Mouse (Mus musculus) lung, embryonic 16.5 days (tissue): ENCODE results near the gene Mia2. TPM values are rescaled to one million over a fixed set of nuclear protein-coding genes. Genes with fewer than 3 reads are reported as not detected.

Source experiments
- ATAC-seq: fragments of 200-750 bp; cut with Nextera tagmentation; 2 replicates; pipeline ENCODE4 v1.8.0; 2017; ENCODE audit warnings: low read depth, mild to moderate bottlenecking, moderate library complexity
- H3K27ac ChIP-seq: fragments of 300-500 bp; sonication (generic); 2 replicates; pipeline ENCODE4 v1.5.1; 2014; ENCODE audit warnings: mild to moderate bottlenecking, control low read depth, low read length
- H3K27me3 ChIP-seq: fragments of 300-500 bp; sonication (generic); 2 replicates; pipeline ENCODE4 v1.6.1; 2014; ENCODE audit warnings: low read depth, low read length, mixed read lengths; ENCODE audit not compliant: control insufficient read depth, insufficient read depth
- H3K36me3 ChIP-seq: fragments of 300-500 bp; sonication (generic); 2 replicates; pipeline ENCODE4 v1.6.1; 2014; ENCODE audit warnings: low read length; ENCODE audit not compliant: control insufficient read depth, insufficient read depth
- H3K4me1 ChIP-seq: fragments of 300-500 bp; sonication (generic); replicated peaks from 2 replicates; pipeline ENCODE4 v1.6.1; 2014; ENCODE audit warnings: low read length, mixed read lengths; ENCODE audit not compliant: control insufficient read depth, insufficient read depth
- H3K4me2 ChIP-seq: fragments of 300-500 bp; sonication (generic); 2 replicates; pipeline ENCODE4 v1.6.1; 2014; ENCODE audit warnings: low read depth, low read length, control low read depth
- H3K4me3 ChIP-seq: fragments of 300-500 bp; sonication (generic); 2 replicates; pipeline ENCODE4 v1.5.1; 2014; ENCODE audit warnings: mild to moderate bottlenecking, low read length, control low read depth
- H3K9ac ChIP-seq: fragments of 300-500 bp; sonication (generic); 2 replicates; pipeline ENCODE4 v1.6.1; 2014; ENCODE audit warnings: low read length, control low read depth
- H3K9me3 ChIP-seq: fragments of 300-500 bp; sonication (generic); 2 replicates; pipeline ENCODE4 v1.6.1; 2016; ENCODE audit warnings: low read length; ENCODE audit not compliant: control insufficient read depth
- WGBS: fragments of 180-500 bp; shearing (Covaris S2); extraction: QIAGEN DNeasy Blood & Tissue Kit; methylation state at CpG from one replicate; pipeline ENCODE4 v1.1.7; 2014; 5-methylcytosine and 5-hydroxymethylcytosine counted together
- polyA plus RNA-seq: library from polyadenylated mRNA; unstranded; fragments of >200 nt; fragmentation: Nextera tagmentation; extraction: Ambion mirVana; gene quantifications from 2 replicates; pipeline ENCODE4 v1.2.1, GENCODE M21; 2015

Gene Mia2
- polyA plus RNA-seq, 1 experiment from 2014 or later = 55.8 TPM

DNA sequence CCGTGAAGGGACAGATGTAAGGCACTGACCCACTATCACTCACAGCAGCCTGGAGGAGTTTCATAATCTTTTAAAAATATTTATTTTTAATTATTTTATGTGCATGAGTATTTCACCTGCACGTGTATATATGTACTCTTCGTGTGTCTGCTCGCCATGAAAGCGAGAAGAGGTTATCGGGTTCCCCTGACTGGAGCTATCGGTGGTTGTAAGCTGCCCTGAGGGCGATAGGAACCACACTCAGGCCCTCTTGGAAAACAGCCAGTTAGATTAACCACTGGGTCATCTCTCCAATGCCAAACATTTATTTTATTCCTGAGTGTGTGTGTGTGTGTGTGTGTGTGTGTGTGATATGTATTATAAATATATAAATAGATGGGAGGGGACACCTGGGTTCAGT is 30.8 kb upstream of the Mia2 start:
- no peak overlapping the region for H3K27ac ChIP-seq
- H3K27me3 ChIP-seq = no peaks in the 10 kb centered on the region
- H3K4me2 ChIP-seq = no peak overlapping the region
- no peak overlapping the region for H3K4me3 ChIP-seq
- no peak for ATAC-seq
- peaks cover 16% of the 10 kb centered on the region for H3K36me3 ChIP-seq
- no peaks in the 10 kb centered on the region for H3K9me3 ChIP-seq
- no peak overlapping the region for H3K9ac ChIP-seq
- 78% methylated on average over 8 of the region's 8 CpGs for WGBS
- peaks cover 16% of the 10 kb centered on the region for H3K4me1 ChIP-seq

DNA sequence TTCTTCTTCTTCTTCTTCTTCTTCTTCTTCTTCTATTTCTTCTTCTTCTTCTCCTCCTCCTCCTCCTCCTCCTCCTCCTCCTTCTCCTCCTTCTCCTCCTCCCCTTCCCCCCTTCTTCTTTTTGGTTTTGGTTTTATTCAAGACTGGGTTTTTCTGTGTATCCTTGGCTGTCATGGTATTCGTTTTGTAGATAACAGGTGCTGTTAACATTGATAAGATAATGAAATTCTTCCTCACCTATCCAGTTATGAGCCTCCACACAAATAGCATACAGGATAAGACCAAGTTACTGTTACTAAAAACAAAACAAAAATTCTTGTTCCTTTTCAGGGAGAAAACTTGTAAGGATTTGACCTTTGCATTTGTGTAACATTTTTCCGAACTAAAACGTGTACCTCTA is 29.8 kb upstream of the Mia2 start:
- peak overlapping the region; percentile 78 for H3K4me2 ChIP-seq
- no peaks in the 10 kb centered on the region for H3K27me3 ChIP-seq
- no peak for ATAC-seq
- H3K27ac ChIP-seq = peak overlapping the region; percentile 98; the same call in 1 of the 2 replicates
- H3K36me3 ChIP-seq = peaks cover 20% of the 10 kb centered on the region
- peaks cover 12% of the 10 kb centered on the region for H3K4me1 ChIP-seq
- peak overlapping the region; percentile 75; the same call in 1 of the 2 replicates for H3K9ac ChIP-seq
- 47% methylated on average over 3 of the region's 3 CpGs for WGBS
- H3K9me3 ChIP-seq = no peaks in the 10 kb centered on the region
- H3K4me3 ChIP-seq = peak overlapping the region; percentile 99

GRCm38 (mm10) chr12:59066448-59067077 is 29.0 kb upstream of the Mia2 start, which contains the start of gene Pnn:
TSS of gene Pnn (plus strand) at chr12:59066884.
- H3K36me3 ChIP-seq = peaks cover 27% of the 10 kb centered on the region
- peak; percentile 99 for ATAC-seq

GRCm38 (mm10) chr12:59067095-59067494 is 28.5 kb upstream of the Mia2 start:
- WGBS = under 1% methylated on average over 41 of the region's 41 CpGs
- peaks cover 32% of the 10 kb centered on the region for H3K36me3 ChIP-seq
- H3K4me1 ChIP-seq = peaks cover 11% of the 10 kb centered on the region
- H3K27ac ChIP-seq = peak overlapping the region; percentile 85
- ATAC-seq = peak; percentile 52
- no peaks in the 10 kb centered on the region for H3K27me3 ChIP-seq
- no peaks in the 10 kb centered on the region for H3K9me3 ChIP-seq
- peak overlapping the region; percentile 99 for H3K4me3 ChIP-seq
- H3K4me2 ChIP-seq = peak overlapping the region; percentile 94
- H3K9ac ChIP-seq = peak overlapping the region; percentile 100

More at GRCm38 (mm10) chr12:59066448-59067077, 29.0 kb upstream of the Mia2 start, which contains the start of gene Pnn:
- Histone ChIP-seq H3K27me3 (no peaks in the 10 kb centered on the region), H3K9me3 (no peaks in the 10 kb centered on the region), H3K4me2 (peak within 1 kb of the TSS; percentile 94), H3K4me1 (peaks cover 11% of the 10 kb centered on the region), H3K9ac (peak within 1 kb of the TSS; percentile 100), H3K27ac (peak within 1 kb of the TSS; percentile 98), H3K4me3 (peak within 1 kb of the TSS; percentile 99)
- 0% methylated on average over 43 of the region's 43 CpGs for WGBS

DNA sequence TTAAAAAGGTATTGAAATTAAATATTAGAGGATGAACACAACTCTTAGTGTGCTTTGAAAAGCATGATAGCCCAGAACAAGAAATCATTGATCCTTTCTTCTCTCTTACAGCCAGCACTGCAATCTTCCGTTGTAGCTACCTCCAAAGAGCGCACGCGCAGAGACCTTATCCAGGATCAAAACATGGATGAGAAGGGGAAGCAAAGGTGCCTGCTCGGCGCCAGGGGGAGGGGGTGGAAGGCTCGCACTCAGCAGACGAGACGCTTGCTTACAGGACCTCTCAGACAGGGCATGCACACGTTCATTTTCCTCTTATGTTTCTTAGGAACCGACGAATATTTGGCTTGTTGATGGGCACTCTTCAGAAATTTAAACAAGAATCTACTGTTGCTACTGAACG is 26.8 kb upstream of the Mia2 start:
- no peak for ATAC-seq
- Histone ChIP-seq H3K36me3 (peaks cover 38% of the 10 kb centered on the region), H3K27me3 (no peaks in the 10 kb centered on the region), H3K9ac (no peak overlapping the region), H3K4me2 (no peak overlapping the region), H3K4me3 (no peak overlapping the region), H3K4me1 (peaks cover 11% of the 10 kb centered on the region), H3K27ac (no peak overlapping the region), H3K9me3 (no peaks in the 10 kb centered on the region)
- 87% methylated on average over 13 of the region's 13 CpGs for WGBS

DNA sequence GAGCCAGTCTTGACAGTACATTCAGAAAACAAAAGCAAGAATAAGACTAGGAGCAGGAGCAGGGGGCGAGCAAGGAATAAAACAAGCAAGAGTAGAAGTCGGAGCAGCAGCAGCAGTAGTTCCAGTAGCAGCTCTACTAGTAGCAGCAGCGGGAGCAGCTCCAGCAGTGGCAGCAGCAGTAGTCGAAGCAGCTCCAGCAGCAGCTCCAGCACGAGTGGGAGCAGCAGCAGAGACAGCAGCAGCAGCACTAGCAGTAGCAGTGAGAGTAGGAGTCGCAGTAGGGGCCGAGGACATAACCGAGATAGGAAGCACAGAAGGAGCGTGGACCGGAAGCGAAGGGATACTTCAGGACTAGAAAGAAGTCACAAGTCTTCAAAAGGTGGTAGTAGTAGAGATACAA is 23.3 kb upstream of the Mia2 start:
- no peak overlapping the region for H3K27ac ChIP-seq
- no peaks in the 10 kb centered on the region for H3K27me3 ChIP-seq
- no peak for ATAC-seq
- no peak overlapping the region for H3K4me2 ChIP-seq
- peaks cover 42% of the 10 kb centered on the region for H3K36me3 ChIP-seq
- H3K9me3 ChIP-seq = no peaks in the 10 kb centered on the region
- H3K4me3 ChIP-seq = no peak overlapping the region
- no peak overlapping the region for H3K9ac ChIP-seq
- H3K4me1 ChIP-seq = peaks cover 8% of the 10 kb centered on the region; the same call in 1 of the 2 replicates
- 81% methylated on average over 11 of the region's 11 CpGs for WGBS

DNA sequence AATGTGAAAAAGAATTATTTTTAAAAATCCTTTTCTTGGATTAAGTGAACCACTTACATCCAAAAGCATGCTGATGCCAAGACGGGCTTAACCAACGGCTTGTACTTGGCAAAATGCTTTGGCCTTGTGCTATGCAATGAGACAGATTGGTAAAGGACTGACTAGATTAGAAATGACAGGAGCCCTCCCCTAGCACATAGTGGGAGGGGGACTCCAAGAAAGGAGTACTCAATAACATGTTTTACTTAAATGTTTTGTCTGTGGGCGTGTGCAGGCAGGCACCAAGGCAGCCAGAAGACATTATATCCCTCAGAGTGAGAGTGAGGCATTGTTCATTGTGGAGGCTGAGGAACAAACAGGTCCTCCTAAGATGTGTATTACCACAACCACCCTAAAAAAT is 21.5 kb upstream of the Mia2 start:
- Histone ChIP-seq H3K9me3 (no peaks in the 10 kb centered on the region), H3K27me3 (no peaks in the 10 kb centered on the region), H3K4me3 (no peak overlapping the region), H3K27ac (no peak overlapping the region), H3K4me2 (no peak overlapping the region), H3K9ac (no peak overlapping the region), H3K4me1 (no peaks in the 10 kb centered on the region), H3K36me3 (peaks cover 32% of the 10 kb centered on the region)
- ATAC-seq = no peak
- 81% methylated on average over 3 of the region's 3 CpGs for WGBS

- H3K4me1 ChIP-seq = no peaks in the 10 kb centered on the region
- H3K4me3 ChIP-seq = no peak overlapping the region
- H3K27me3 ChIP-seq = no peaks in the 10 kb centered on the region
- WGBS = 76% methylated on average over 3 of the region's 3 CpGs
- H3K9ac ChIP-seq = no peak overlapping the region
- H3K36me3 ChIP-seq = peaks cover 11% of the 10 kb centered on the region
- no peaks in the 10 kb centered on the region for H3K9me3 ChIP-seq
- no peak overlapping the region for H3K4me2 ChIP-seq
- no peak overlapping the region for H3K27ac ChIP-seq
- ATAC-seq = no peak
These were observed 18.6 kb upstream of the Mia2 start for GRCm38 (mm10) chr12:59076996-59077395.

DNA sequence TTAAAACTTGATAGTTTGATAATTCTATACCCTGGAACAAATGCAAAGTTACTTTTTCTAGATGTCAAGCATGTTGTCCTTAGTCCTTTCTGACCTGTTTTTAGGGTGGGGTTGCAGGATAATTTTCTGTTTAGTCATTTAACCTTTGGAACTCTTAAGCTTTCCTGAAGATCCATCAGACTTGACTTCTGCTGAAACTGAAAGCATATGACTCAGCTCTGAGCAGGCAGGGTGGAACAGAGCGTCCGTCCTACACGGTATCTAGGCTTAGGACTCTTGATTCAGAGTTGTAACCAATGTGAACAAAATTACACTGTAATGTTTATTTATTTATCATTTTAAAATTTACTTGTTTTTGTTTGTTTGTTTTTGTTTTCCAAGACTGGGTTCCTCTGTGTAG is 17.7 kb upstream of the Mia2 start:
- H3K27ac ChIP-seq = no peak overlapping the region
- no peak overlapping the region for H3K4me2 ChIP-seq
- no peaks in the 10 kb centered on the region for H3K4me1 ChIP-seq
- WGBS = 95% methylated on average over 3 of the region's 3 CpGs
- H3K27me3 ChIP-seq = no peaks in the 10 kb centered on the region
- peaks cover 4% of the 10 kb centered on the region; the same call in 1 of the 2 replicates for H3K36me3 ChIP-seq
- no peak overlapping the region for H3K4me3 ChIP-seq
- no peak overlapping the region for H3K9ac ChIP-seq
- no peaks in the 10 kb centered on the region for H3K9me3 ChIP-seq
- ATAC-seq = no peak
